Mouse (Mus musculus): ENCODE measurements around the gene Ktn1.

GRCm38 (mm10) chr14:47648706-47649630 lies 720 bp downstream of the Ktn1 start:
- TF ChIP-seq POLR2A (IDR thresholded peaks at IDR 0.05; ENCODE audit: borderline replicate concordance, extremely low read depth, low read depth, low read length) (peak; percentile 60; the same call in 1 of the 2 replicates), CTCF (IDR thresholded peaks at IDR 0.05; ENCODE audit: insufficient read depth, low read length) (no peak)
